10 mouse cellular contexts compared by ENCODE assay signal in the genomic region with DNA sequence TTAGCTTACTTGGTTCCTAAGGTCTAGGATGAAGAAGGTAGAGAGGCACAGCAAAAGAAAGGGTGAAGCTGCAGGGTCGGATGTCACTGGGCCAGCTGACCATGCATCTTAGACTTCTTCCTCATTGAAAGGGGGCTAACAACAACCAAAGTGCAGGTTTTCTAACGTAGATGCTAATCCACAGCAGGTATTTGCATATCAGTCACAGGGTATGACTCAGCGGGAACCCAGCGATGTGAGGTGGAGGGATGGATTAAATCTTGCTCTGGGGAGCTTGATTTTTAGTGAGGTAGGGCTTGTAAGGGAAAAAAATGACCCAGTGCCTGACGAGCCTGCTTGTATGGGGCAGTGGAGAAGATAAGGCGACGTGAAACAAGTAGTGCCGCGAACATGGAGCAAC. TPM values are rescaled to one million over a fixed set of nuclear protein-coding genes. Genes with fewer than 3 reads are reported as not detected.
DNase-seq lines count a peak whose midpoint lies in the region; ATAC-seq and TF ChIP-seq lines count a peak whose summit lies in the region.
"Had no signal": no experiment of that assay in that cellular context is flagged by ENCODE, and none has a peak within 500 bp of the region (broad histone marks: within the 10 kb centered on the region; RNA-seq: fewer than 3 reads in every experiment).

No protein-coding gene starts in this region.

- H3K4me2 ChIP-seq in heart, embryonic 12.5 days, result peak overlapping the region; percentile 67
- peak overlapping the region; percentile 54 for H3K4me2 ChIP-seq in lung, embryonic 15.5 days
- H3K4me2 ChIP-seq in embryonic facial prominence, embryonic 13.5 days, result peak overlapping the region; percentile 41
- H3K4me2 ChIP-seq in neural tube, embryonic 15.5 days, result peak overlapping the region; percentile 19

- no peak for TF ChIP-seq POLR2A in thymus, adult 2 months (IDR thresholded peaks at IDR 0.05; ENCODE audit: control insufficient read depth, extremely low read depth, insufficient read depth, low read length, poor library complexity)

- H3K27me3 ChIP-seq in heart, embryonic 12.5 days (replicated peaks), result no peaks in the 10 kb centered on the region
- H3K27me3 ChIP-seq in lung, embryonic 15.5 days, result no peaks in the 10 kb centered on the region
- peaks cover 20% of the 10 kb centered on the region; the same call in 1 of the 2 replicates for H3K27me3 ChIP-seq in embryonic facial prominence, embryonic 13.5 days
- peaks cover 16% of the 10 kb centered on the region; the same call in 1 of the 2 replicates for H3K27me3 ChIP-seq in neural tube, embryonic 15.5 days (replicated peaks)
- no peaks in the 10 kb centered on the region for H3K27me3 ChIP-seq in thymus, adult 2 months (ENCODE audit: control insufficient read depth, insufficient read depth, low read length)

- H3K9me3 ChIP-seq in heart, embryonic 12.5 days (replicated peaks), result no peaks in the 10 kb centered on the region
- no peaks in the 10 kb centered on the region for H3K9me3 ChIP-seq in lung, embryonic 15.5 days
- no peaks in the 10 kb centered on the region for H3K9me3 ChIP-seq in embryonic facial prominence, embryonic 13.5 days
- H3K9me3 ChIP-seq in neural tube, embryonic 15.5 days (replicated peaks), result no peaks in the 10 kb centered on the region

- no peak for TF ChIP-seq CTCF in thymus, adult 2 months (IDR thresholded peaks at IDR 0.05; ENCODE audit: borderline replicate concordance, control insufficient read depth, extremely low read depth, insufficient read depth, low read length, poor library complexity)

- peaks cover 16% of the 10 kb centered on the region for H3K4me1 ChIP-seq in heart, embryonic 12.5 days (replicated peaks)
- peaks cover 45% of the 10 kb centered on the region for H3K4me1 ChIP-seq in lung, embryonic 15.5 days
- peaks cover 36% of the 10 kb centered on the region for H3K4me1 ChIP-seq in embryonic facial prominence, embryonic 13.5 days
- H3K4me1 ChIP-seq in neural tube, embryonic 15.5 days, result 0 out of 2 replicates have a peak, but pooled peaks cover 4% of the 10 kb centered on the region
- H3K4me1 ChIP-seq in thymus, adult 2 months (replicated peaks; ENCODE audit: control insufficient read depth, insufficient read depth, low read length), result peaks cover 9% of the 10 kb centered on the region

- H3K4me3 ChIP-seq in heart, embryonic 12.5 days, result peak overlapping the region; percentile 30
- peak overlapping the region; percentile 22; the same call in 1 of the 2 replicates for H3K4me3 ChIP-seq in lung, embryonic 15.5 days
- H3K4me3 ChIP-seq in embryonic facial prominence, embryonic 13.5 days, result no peak overlapping the region
- H3K4me3 ChIP-seq in neural tube, embryonic 15.5 days (replicated peaks), result no peak overlapping the region
- H3K4me3 ChIP-seq in thymus, adult 2 months (ENCODE audit: control insufficient read depth, insufficient read depth, low read length), result no peak overlapping the region

- 0 out of 2 replicates have a peak overlapping the region, but pooled peaks have one; percentile 31 for H3K9ac ChIP-seq in heart, embryonic 12.5 days
- 0 out of 2 replicates have a peak overlapping the region, but pooled peaks have one; percentile 13 for H3K9ac ChIP-seq in lung, embryonic 15.5 days
- H3K9ac ChIP-seq in embryonic facial prominence, embryonic 13.5 days, result no peak overlapping the region
- H3K9ac ChIP-seq in neural tube, embryonic 15.5 days (replicated peaks), result no peak overlapping the region
- H3K9ac ChIP-seq: liver, embryonic 14.5 days had no signal

- H3K27ac ChIP-seq in heart, embryonic 12.5 days (ENCODE audit: poor library complexity, severe bottlenecking), result 0 out of 2 replicates have a peak overlapping the region, but pooled peaks have one; percentile 73
- H3K27ac ChIP-seq in lung, embryonic 15.5 days, result peak overlapping the region; percentile 87
- H3K27ac ChIP-seq in embryonic facial prominence, embryonic 13.5 days, result no peak overlapping the region
- no peak overlapping the region for H3K27ac ChIP-seq in neural tube, embryonic 15.5 days (replicated peaks)
- no peak overlapping the region for H3K27ac ChIP-seq in thymus, adult 2 months (ENCODE audit: control insufficient read depth, insufficient read depth, low read length)
- H3K27ac ChIP-seq: liver, embryonic 14.5 days had no signal

- no peak for ATAC-seq in heart, embryonic 12.5 days (ENCODE audit: insufficient number of reproducible peaks, low FRiP score)
- no peak for ATAC-seq in lung, embryonic 15.5 days (ENCODE audit: borderline replicate concordance, extremely low read depth, low FRiP score, low TSS enrichment)
- ATAC-seq in embryonic facial prominence, embryonic 13.5 days (ENCODE audit: insufficient number of reproducible peaks, insufficient read depth, low FRiP score, low TSS enrichment, low read depth), result no peak
- ATAC-seq in neural tube, embryonic 15.5 days (ENCODE audit: low FRiP score), result no peak

- H3K36me3 ChIP-seq in heart, embryonic 12.5 days, result no peaks in the 10 kb centered on the region
- H3K36me3 ChIP-seq in lung, embryonic 15.5 days, result no peaks in the 10 kb centered on the region
- no peaks in the 10 kb centered on the region for H3K36me3 ChIP-seq in embryonic facial prominence, embryonic 13.5 days
- no peaks in the 10 kb centered on the region for H3K36me3 ChIP-seq in neural tube, embryonic 15.5 days
- H3K36me3 ChIP-seq in thymus, adult 2 months (ENCODE audit: control insufficient read depth, insufficient read depth, low read length), result no peaks in the 10 kb centered on the region

- WGBS in heart, embryonic 12.5 days, result 4% methylated on average over 9 of the region's 9 CpGs
- 13% methylated on average over 9 of the region's 9 CpGs for WGBS in lung, embryonic 15.5 days
- 20% methylated on average over 9 of the region's 9 CpGs for WGBS in embryonic facial prominence, embryonic 13.5 days
- WGBS in neural tube, embryonic 15.5 days, result 25% methylated on average over 9 of the region's 9 CpGs
- WGBS in thymus, adult 2 months, result 73% methylated on average over 9 of the region's 9 CpGs

- no peak for DNase-seq in heart, adult 9 months (ENCODE audit: low spot score in 2 of 2)
- DNase-seq in lung, postnatal 4 days, result no peak
- no peak for DNase-seq in thymus, adult 2 months
- DNase-seq in ovary, postnatal 10 days (ENCODE audit: low spot score), result no peak
- DNase-seq: cerebellum, adult 11 months had no signal

RNA-seq across cellular contexts. Expression of a gene that starts 9.5 kb away (rescaled TPM):
- 65.6 and 68.1 TPM in 2 replicates for polyA plus RNA-seq in heart, embryonic 12.5 days (2016; fragmentation: Nextera tagmentation; extraction: Ambion mirVana)
- polyA plus RNA-seq in lung, embryonic 15.5 days (2015; fragmentation: Nextera tagmentation; extraction: Ambion mirVana), result 104 and 106 TPM in 2 replicates
- polyA plus RNA-seq in embryonic facial prominence, embryonic 13.5 days (2015; fragmentation: Nextera tagmentation; extraction: Ambion mirVana), result 40.8 and 46.3 TPM in 2 replicates
- polyA plus RNA-seq in neural tube, embryonic 15.5 days (2015; fragmentation: Nextera tagmentation; extraction: Ambion mirVana), result 17.6 and 34.5 TPM in 2 replicates
- 272 and 400 TPM in 2 replicates for polyA plus RNA-seq in thymus, adult 2 months (2012; rRNA removed)

Comparison
In these comparisons a context has a peak if more than half of its experiments do, and no peak if none do; other contexts are left out.
1. H3K27ac ChIP-seq: peak in heart, embryonic 12.5 days (single experiment) and lung, embryonic 15.5 days (single experiment); none in embryonic facial prominence, embryonic 13.5 days (single experiment), neural tube, embryonic 15.5 days (single experiment) and thymus, adult 2 months (single experiment).
2. H3K4me3 ChIP-seq: peak in heart, embryonic 12.5 days (single experiment) and lung, embryonic 15.5 days (single experiment); none in embryonic facial prominence, embryonic 13.5 days (single experiment), neural tube, embryonic 15.5 days (single experiment) and thymus, adult 2 months (single experiment).
3. H3K9ac ChIP-seq: peak in heart, embryonic 12.5 days (single experiment) and lung, embryonic 15.5 days (single experiment); none in embryonic facial prominence, embryonic 13.5 days (single experiment) and neural tube, embryonic 15.5 days (single experiment).
4. Peak in every context shown above with its lines, with median percentiles within 50 percentile points of each other: H3K4me2 ChIP-seq.